Mouse (Mus musculus) forebrain, postnatal 0 days (tissue): ENCODE measurements at regions not wholly inside any gene's neighbourhood (a gene's known extent, or its start where the extent isn't known, plus 50 kb on each side); places are given as distances from the start of the nearest gene placed in this dataset.

Experiments used
- ATAC-seq: fragments of 200-750 bp; cut with Nextera tagmentation; 2 replicates; pipeline ENCODE4 v1.8.0; 2017; ENCODE audit warnings: mild to moderate bottlenecking, moderate library complexity
- DNase-seq: peaks from one replicate; pipeline ENCODE4 v3.0.0-alpha.2; 2015
- H3K27ac ChIP-seq: fragments of 300-500 bp; sonication (generic); 2 replicates; pipeline ENCODE4 v1.5.1; 2014; ENCODE audit warnings: low read depth, mild to moderate bottlenecking, antibody characterized with exemption, low read length, moderate library complexity, mixed read lengths
- H3K27me3 ChIP-seq: fragments of 300-500 bp; sonication (generic); 2 replicates; pipeline ENCODE4 v1.6.1; 2014; ENCODE audit warnings: mild to moderate bottlenecking, low read length, mixed read lengths; ENCODE audit not compliant: insufficient read depth
- H3K36me3 ChIP-seq: fragments of 300-500 bp; sonication (generic); 2 replicates; pipeline ENCODE4 v1.6.1; 2014; ENCODE audit warnings: mild to moderate bottlenecking, moderate library complexity; ENCODE audit not compliant: insufficient read depth
- H3K4me1 ChIP-seq: fragments of 300-500 bp; sonication (generic); 2 replicates; pipeline ENCODE4 v1.6.1; 2014; ENCODE audit warnings: antibody characterized with exemption; ENCODE audit not compliant: insufficient read depth
- H3K4me2 ChIP-seq: fragments of 300-500 bp; sonication (generic); 2 replicates; pipeline ENCODE4 v1.6.1; 2014; ENCODE audit warnings: low read depth, mild to moderate bottlenecking, moderate library complexity
- H3K4me3 ChIP-seq: fragments of 300-500 bp; sonication (generic); 2 replicates; pipeline ENCODE4 v1.5.1; 2014; ENCODE audit warnings: low read depth, low read length, mixed read lengths
- H3K9ac ChIP-seq: fragments of 300-500 bp; sonication (generic); 2 replicates; pipeline ENCODE4 v1.6.1; 2014; ENCODE audit warnings: mild to moderate bottlenecking
- H3K9me3 ChIP-seq: fragments of 300-500 bp; sonication (generic); 2 replicates; pipeline ENCODE4 v1.6.1; 2016; ENCODE audit warnings: low read length
- CTCF ChIP-seq: sonication (generic); IDR thresholded peaks from 2 replicates; pipeline ENCODE4 v1.5.1; 2016; ENCODE audit warnings: antibody characterized with exemption, control low read depth, low read depth
- WGBS: fragments of 180-500 bp; shearing (Covaris S2); extraction: QIAGEN DNeasy Blood & Tissue Kit; methylation state at CpG from one replicate; pipeline ENCODE4 v1.1.7; 2014; 5-methylcytosine and 5-hydroxymethylcytosine counted together

GRCm38 (mm10) chr7:129853596-129853995 is 261.9 kb downstream of the Wdr11 start:
- no peak for TF ChIP-seq CTCF
- H3K9me3 ChIP-seq: no peaks in the 10 kb centered on the region
- no peak overlapping the region for H3K9ac ChIP-seq
- no peaks in the 10 kb centered on the region for H3K4me1 ChIP-seq
- no peak for DNase-seq
- no peak overlapping the region for H3K4me2 ChIP-seq
- no peak for ATAC-seq
- H3K36me3 ChIP-seq: no peaks in the 10 kb centered on the region
- no peaks in the 10 kb centered on the region for H3K27me3 ChIP-seq
- no peak overlapping the region for H3K27ac ChIP-seq
- 42% methylated on average over 7 of the region's 7 CpGs for WGBS
- H3K4me3 ChIP-seq: no peak overlapping the region

GRCm38 (mm10) chr7:129854942-129855341 is 263.3 kb downstream of the Wdr11 start:
- no peak overlapping the region for H3K4me2 ChIP-seq
- 87% methylated on average over 2 of the region's 2 CpGs for WGBS
- no peaks in the 10 kb centered on the region for H3K36me3 ChIP-seq
- H3K9ac ChIP-seq: no peak overlapping the region
- no peak for ATAC-seq
- DNase-seq: no peak
- H3K27me3 ChIP-seq: no peaks in the 10 kb centered on the region
- H3K27ac ChIP-seq: no peak overlapping the region
- no peak overlapping the region for H3K4me3 ChIP-seq
- TF ChIP-seq CTCF: no peak
- H3K9me3 ChIP-seq: no peaks in the 10 kb centered on the region
- H3K4me1 ChIP-seq: no peaks in the 10 kb centered on the region

GRCm38 (mm10) chr7:129862966-129863365 is 271.3 kb downstream of the Wdr11 start:
- H3K27me3 ChIP-seq: no peaks in the 10 kb centered on the region

GRCm38 (mm10) chr7:129865536-129865935 is 273.9 kb downstream of the Wdr11 start:
- WGBS: 74% methylated on average over 3 of the region's 3 CpGs
- no peak for TF ChIP-seq CTCF

More at GRCm38 (mm10) chr7:129862966-129863365, 271.3 kb downstream of the Wdr11 start:
- Histone ChIP-seq H3K36me3 (no peaks in the 10 kb centered on the region), H3K27ac (no peak overlapping the region), H3K9me3 (no peaks in the 10 kb centered on the region), H3K9ac (no peak overlapping the region), H3K4me2 (no peak overlapping the region), H3K4me1 (no peaks in the 10 kb centered on the region), H3K4me3 (no peak overlapping the region)
- DNase-seq: no peak
- ATAC-seq: no peak
- no peak for TF ChIP-seq CTCF
- WGBS: 55% methylated on average over 1 of the region's 1 CpGs

GRCm38 (mm10) chr7:129872208-129872790 is 280.6 kb downstream of the Wdr11 start:
- H3K27me3 ChIP-seq: no peaks in the 10 kb centered on the region
- no peak for TF ChIP-seq CTCF
- H3K4me3 ChIP-seq: no peak overlapping the region
- no peaks in the 10 kb centered on the region for H3K4me1 ChIP-seq
- no peak overlapping the region for H3K9ac ChIP-seq
- H3K27ac ChIP-seq: no peak overlapping the region
- H3K4me2 ChIP-seq: no peak overlapping the region
- ATAC-seq (no peak), DNase-seq (no peak)
- no peaks in the 10 kb centered on the region for H3K9me3 ChIP-seq
- H3K36me3 ChIP-seq: no peaks in the 10 kb centered on the region
- WGBS: 72% methylated on average over 11 of the region's 11 CpGs

More at GRCm38 (mm10) chr7:129865536-129865935, 273.9 kb downstream of the Wdr11 start:
- no peak for ATAC-seq
- Histone ChIP-seq H3K4me3 (no peak overlapping the region), H3K27ac (no peak overlapping the region), H3K27me3 (no peaks in the 10 kb centered on the region), H3K4me2 (no peak overlapping the region), H3K4me1 (no peaks in the 10 kb centered on the region), H3K9me3 (no peaks in the 10 kb centered on the region), H3K36me3 (no peaks in the 10 kb centered on the region), H3K9ac (no peak overlapping the region)
- DNase-seq: no peak

- H3K27ac ChIP-seq: no peak overlapping the region
- no peak overlapping the region for H3K9ac ChIP-seq
- no peak overlapping the region for H3K4me3 ChIP-seq
- no peak for TF ChIP-seq CTCF
- DNase-seq (peak; percentile 5), ATAC-seq (no peak)
- H3K4me1 ChIP-seq: no peaks in the 10 kb centered on the region
- no peaks in the 10 kb centered on the region for H3K9me3 ChIP-seq
- H3K27me3 ChIP-seq: no peaks in the 10 kb centered on the region
- no peak overlapping the region for H3K4me2 ChIP-seq
- WGBS: 79% methylated on average over 7 of the region's 7 CpGs
- H3K36me3 ChIP-seq: no peaks in the 10 kb centered on the region
Observed at GRCm38 (mm10) chr7:129876202-129876851, 284.7 kb downstream of the Wdr11 start.

- H3K4me2 ChIP-seq: no peak overlapping the region
- TF ChIP-seq CTCF: no peak
- no peak overlapping the region for H3K4me3 ChIP-seq
- H3K27ac ChIP-seq: no peak overlapping the region
- DNase-seq (no peak), ATAC-seq (no peak)
- no peaks in the 10 kb centered on the region for H3K4me1 ChIP-seq
- H3K27me3 ChIP-seq: no peaks in the 10 kb centered on the region
- no peak overlapping the region for H3K9ac ChIP-seq
- no peaks in the 10 kb centered on the region for H3K36me3 ChIP-seq
- no peaks in the 10 kb centered on the region for H3K9me3 ChIP-seq
Observed at GRCm38 (mm10) chr7:129876852-129877223, 285.2 kb downstream of the Wdr11 start.
